Mouse (Mus musculus) retina, postnatal 1 day (tissue): ENCODE data around the gene Slc35c2.
A peak's percentile ranks its signal among the peaks of the same experiment; 100 is the strongest.

Experiments
- DNase-seq: peaks from one replicate; pipeline ENCODE4 v3.0.0-alpha.2; 2012

Gene Slc35c2

GRCm38 (mm10) chr2:165271326-165271725 lies 16.3 kb downstream of the Slc35c2 start:
- DNase-seq = peak; percentile 70

- no peak for DNase-seq
Measured at GRCm38 (mm10) chr2:165270858-165271257, 16.8 kb downstream of the Slc35c2 start.

- no peak for DNase-seq
Measured at GRCm38 (mm10) chr2:165266739-165267138, 20.9 kb downstream of the Slc35c2 start.

- DNase-seq = no peak
Measured at GRCm38 (mm10) chr2:165263861-165264260, 23.8 kb downstream of the Slc35c2 start.

- no peak for DNase-seq
Measured at GRCm38 (mm10) chr2:165262274-165262990, 25.2 kb downstream of the Slc35c2 start.

GRCm38 (mm10) chr2:165259859-165260258 lies 27.8 kb downstream of the Slc35c2 start:
- DNase-seq = no peak

- DNase-seq = no peak
Measured at GRCm38 (mm10) chr2:165258321-165258720, 29.3 kb downstream of the Slc35c2 start.

GRCm38 (mm10) chr2:165257151-165257834 lies 30.4 kb downstream of the Slc35c2 start:
- DNase-seq = peak; percentile 73

- no peak for DNase-seq
Measured at GRCm38 (mm10) chr2:165256213-165256612, 31.5 kb downstream of the Slc35c2 start.

- DNase-seq = peak; percentile 49
Measured at GRCm38 (mm10) chr2:165253867-165254266, 33.8 kb downstream of the Slc35c2 start.

GRCm38 (mm10) chr2:165253269-165253668 lies 34.4 kb downstream of the Slc35c2 start:
- no peak for DNase-seq

GRCm38 (mm10) chr2:165252801-165253200 lies 34.9 kb downstream of the Slc35c2 start:
- no peak for DNase-seq

- no peak for DNase-seq
Measured at GRCm38 (mm10) chr2:165252381-165252780, 35.3 kb downstream of the Slc35c2 start.

- peak; percentile 55 for DNase-seq
Measured at GRCm38 (mm10) chr2:165250903-165251302, 36.8 kb downstream of the Slc35c2 start.

GRCm38 (mm10) chr2:165248967-165249366 lies 38.7 kb downstream of the Slc35c2 start:
- peak; percentile 98 for DNase-seq

GRCm38 (mm10) chr2:165246349-165246748 lies 41.3 kb downstream of the Slc35c2 start:
- peak; percentile 56 for DNase-seq

- peak; percentile 48 for DNase-seq
Measured at GRCm38 (mm10) chr2:165243122-165243720, 44.4 kb downstream of the Slc35c2 start.

GRCm38 (mm10) chr2:165242575-165242974 lies 45.1 kb downstream of the Slc35c2 start:
- no peak for DNase-seq

- DNase-seq = no peak
Measured at GRCm38 (mm10) chr2:165241786-165242185, 45.9 kb downstream of the Slc35c2 start.

GRCm38 (mm10) chr2:165240371-165240770 lies 47.3 kb downstream of the Slc35c2 start:
- no peak for DNase-seq

GRCm38 (mm10) chr2:165239533-165240144 lies 48.0 kb downstream of the Slc35c2 start:
- DNase-seq = no peak

- DNase-seq = no peak
Measured at GRCm38 (mm10) chr2:165238416-165239145, 49.1 kb downstream of the Slc35c2 start.
